Comparison of ENCODE assay signal across 24 mouse cellular contexts in genomic region chr6:134801483-134801882, GRCm38 (mm10). TPM values are rescaled to one million over a fixed set of nuclear protein-coding genes. Genes with fewer than 3 reads are reported as not detected.
A peak's percentile ranks its signal among the peaks of the same experiment; 100 is the strongest.
DNase-seq lines count a peak whose midpoint lies in the region; ATAC-seq and TF ChIP-seq lines count a peak whose summit lies in the region.
"Had no signal": no experiment of that assay in that cellular context is flagged by ENCODE, and none has a peak within 500 bp of the region (broad histone marks: within the 10 kb centered on the region; RNA-seq: fewer than 3 reads in every experiment).

No protein-coding gene starts in this region.

- H3K4me1 ChIP-seq in kidney, embryonic 15.5 days: no peaks in the 10 kb centered on the region
- no peaks in the 10 kb centered on the region for H3K4me1 ChIP-seq in lung, embryonic 14.5 days (ENCODE audit: insufficient read depth)
- peaks cover 6% of the 10 kb centered on the region for H3K4me1 ChIP-seq in lung, adult 2 months (ENCODE audit: control insufficient read depth, insufficient read depth, low read length)
- 0 out of 2 replicates have a peak, but pooled peaks cover 2% of the 10 kb centered on the region for H3K4me1 ChIP-seq in stomach, embryonic 16.5 days (ENCODE audit: control insufficient read depth, insufficient read depth, low read length)
- no peaks in the 10 kb centered on the region for H3K4me1 ChIP-seq in stomach, postnatal 0 days (replicated peaks; ENCODE audit: control insufficient read depth, insufficient read depth)
- H3K4me1 ChIP-seq in embryonic facial prominence, embryonic 10.5 days: peaks cover 8% of the 10 kb centered on the region; the same call in 1 of the 2 replicates
- H3K4me1 ChIP-seq: embryonic facial prominence, embryonic 15.5 days; heart, embryonic 13.5 days; hindbrain, embryonic 12.5 days had no signal

- H3K9me3 ChIP-seq in kidney, embryonic 15.5 days (replicated peaks): no peaks in the 10 kb centered on the region
- no peaks in the 10 kb centered on the region for H3K9me3 ChIP-seq in lung, embryonic 14.5 days (ENCODE audit: low read depth, low read length)
- no peaks in the 10 kb centered on the region for H3K9me3 ChIP-seq in stomach, embryonic 16.5 days (replicated peaks; ENCODE audit: control insufficient read depth, low read length)
- H3K9me3 ChIP-seq in stomach, postnatal 0 days (ENCODE audit: control insufficient read depth, low read length): no peaks in the 10 kb centered on the region
- H3K9me3 ChIP-seq in embryonic facial prominence, embryonic 10.5 days: no peaks in the 10 kb centered on the region
- H3K9me3 ChIP-seq: embryonic facial prominence, embryonic 15.5 days; forebrain, embryonic 10.5 days; heart, embryonic 13.5 days; hindbrain, embryonic 12.5 days had no signal

- TF ChIP-seq POLR2A in lung, adult 2 months (IDR thresholded peaks at IDR 0.05; ENCODE audit: borderline replicate concordance, extremely low read depth, low read depth, low read length): no peak

- no peaks in the 10 kb centered on the region for H3K27me3 ChIP-seq in kidney, embryonic 15.5 days
- H3K27me3 ChIP-seq in lung, embryonic 14.5 days (ENCODE audit: insufficient read depth, low read length): no peaks in the 10 kb centered on the region
- no peaks in the 10 kb centered on the region for H3K27me3 ChIP-seq in stomach, embryonic 16.5 days (ENCODE audit: control insufficient read depth, insufficient read depth, low read length)
- H3K27me3 ChIP-seq in stomach, postnatal 0 days (ENCODE audit: control insufficient read depth, insufficient read depth, low read length): no peaks in the 10 kb centered on the region
- no peaks in the 10 kb centered on the region for H3K27me3 ChIP-seq in embryonic facial prominence, embryonic 10.5 days (replicated peaks; ENCODE audit: low read depth, poor library complexity, severe bottlenecking)
- H3K27me3 ChIP-seq: CH12.LX; embryonic facial prominence, embryonic 15.5 days; heart, embryonic 13.5 days; hindbrain, embryonic 12.5 days had no signal

- no peak overlapping the region for H3K4me2 ChIP-seq in kidney, embryonic 15.5 days
- H3K4me2 ChIP-seq in lung, embryonic 14.5 days: no peak overlapping the region
- no peak overlapping the region for H3K4me2 ChIP-seq in stomach, embryonic 16.5 days (ENCODE audit: low read depth, low read length)
- H3K4me2 ChIP-seq in stomach, postnatal 0 days (replicated peaks; ENCODE audit: low read depth): no peak overlapping the region
- H3K4me2 ChIP-seq: embryonic facial prominence, embryonic 15.5 days; heart, embryonic 13.5 days; hindbrain, embryonic 12.5 days had no signal

- no peaks in the 10 kb centered on the region for H3K36me3 ChIP-seq in kidney, embryonic 15.5 days
- no peaks in the 10 kb centered on the region for H3K36me3 ChIP-seq in lung, embryonic 14.5 days (ENCODE audit: insufficient read depth)
- H3K36me3 ChIP-seq in stomach, embryonic 16.5 days (ENCODE audit: control insufficient read depth, insufficient read depth, low read length): no peaks in the 10 kb centered on the region
- no peaks in the 10 kb centered on the region for H3K36me3 ChIP-seq in stomach, postnatal 0 days (ENCODE audit: control insufficient read depth, insufficient read depth, low read length)
- H3K36me3 ChIP-seq in embryonic facial prominence, embryonic 10.5 days (replicated peaks): no peaks in the 10 kb centered on the region
- H3K36me3 ChIP-seq: embryonic facial prominence, embryonic 15.5 days; forebrain, embryonic 10.5 days; heart, embryonic 13.5 days; hindbrain, embryonic 12.5 days had no signal

- peak overlapping the region; percentile 48; the same call in 1 of the 2 replicates for H3K27ac ChIP-seq in kidney, embryonic 15.5 days
- H3K27ac ChIP-seq in lung, embryonic 14.5 days (ENCODE audit: low read depth): peak overlapping the region; percentile 66; the same call in 1 of the 2 replicates
- H3K27ac ChIP-seq in stomach, embryonic 16.5 days (ENCODE audit: low read length): peak overlapping the region; percentile 57; the same call in 1 of the 2 replicates
- H3K27ac ChIP-seq in stomach, postnatal 0 days (replicated peaks): no peak overlapping the region; the same call in 1 of the 2 replicates
- H3K27ac ChIP-seq in embryonic facial prominence, embryonic 10.5 days (replicated peaks): no peak overlapping the region
- H3K27ac ChIP-seq: embryonic facial prominence, embryonic 15.5 days; forebrain, embryonic 10.5 days; gastrocnemius, adult 2 months; heart, embryonic 13.5 days; hindbrain, embryonic 12.5 days had no signal

- TF ChIP-seq EP300 in stomach, postnatal 0 days (optimal IDR thresholded peaks at IDR 0.05): no peak

- 37% methylated on average over 1 of the region's 1 CpGs for WGBS in kidney, embryonic 15.5 days
- WGBS in lung, embryonic 14.5 days: 35% methylated on average over 1 of the region's 1 CpGs
- WGBS in lung, adult 2 months: 61% methylated on average over 1 of the region's 1 CpGs
- 46% methylated on average over 1 of the region's 1 CpGs for WGBS in stomach, embryonic 16.5 days
- 32% methylated on average over 1 of the region's 1 CpGs for WGBS in stomach, postnatal 0 days
- 68% methylated on average over 1 of the region's 1 CpGs for WGBS in embryonic facial prominence, embryonic 10.5 days

- no peak overlapping the region for H3K4me3 ChIP-seq in kidney, embryonic 15.5 days (replicated peaks)
- no peak overlapping the region for H3K4me3 ChIP-seq in lung, embryonic 14.5 days (ENCODE audit: low read depth, low read length)
- H3K4me3 ChIP-seq in lung, adult 2 months (replicated peaks; ENCODE audit: extremely low read depth, low read depth, low read length): no peak overlapping the region
- no peak overlapping the region for H3K4me3 ChIP-seq in stomach, embryonic 16.5 days (replicated peaks; ENCODE audit: low read length)
- no peak overlapping the region for H3K4me3 ChIP-seq in stomach, postnatal 0 days (ENCODE audit: low read depth, low read length)
- H3K4me3 ChIP-seq in embryonic facial prominence, embryonic 10.5 days: no peak overlapping the region
- H3K4me3 ChIP-seq: embryonic facial prominence, embryonic 15.5 days; erythroblast, embryonic 14.5 days; forebrain, embryonic 10.5 days; gastrocnemius, adult 2 months; heart, embryonic 13.5 days; hindbrain, embryonic 12.5 days had no signal

- no peak for DNase-seq in kidney, adult 9 months
- no peak for DNase-seq in lung, embryonic 14.5 days
- no peak for DNase-seq in lung, adult 2 months
- no peak for DNase-seq in stomach, postnatal 0 days (ENCODE audit: low spot score)
- peak; percentile 84 for DNase-seq in retina, postnatal 1 day
- no peak for DNase-seq in embryonic facial prominence, embryonic 10.5 days (ENCODE audit: low spot score)
- DNase-seq: adrenal gland, adult 2 months; adrenal gland, postnatal 25 days; cerebellum, adult 11 months; cerebellum, adult 9-10 months; cerebellum, postnatal 25 days; gastrocnemius, adult 2 months; gastrocnemius, postnatal 25 days; heart, postnatal 4 days had no signal

- no peak for TF ChIP-seq CTCF in lung, embryonic 14.5 days (IDR thresholded peaks at IDR 0.05; ENCODE audit: low read depth)
- TF ChIP-seq CTCF in lung, adult 2 months (IDR thresholded peaks at IDR 0.05; ENCODE audit: insufficient read depth, low read length): no peak
- no peak for TF ChIP-seq CTCF in stomach, postnatal 0 days (IDR thresholded peaks at IDR 0.05; ENCODE audit: low read depth)

- H3K9ac ChIP-seq in kidney, embryonic 15.5 days: no peak overlapping the region
- H3K9ac ChIP-seq in lung, embryonic 14.5 days: no peak overlapping the region
- H3K9ac ChIP-seq in stomach, embryonic 16.5 days (ENCODE audit: low read length): no peak overlapping the region
- H3K9ac ChIP-seq in stomach, postnatal 0 days (ENCODE audit: low read length): no peak overlapping the region
- H3K9ac ChIP-seq: embryonic facial prominence, embryonic 15.5 days; heart, embryonic 13.5 days; hindbrain, embryonic 12.5 days had no signal

- ATAC-seq in kidney, embryonic 15.5 days (replicated peaks; ENCODE audit: low FRiP score): no peak
- no peak for ATAC-seq in lung, embryonic 14.5 days (ENCODE audit: insufficient read depth)
- ATAC-seq in stomach, embryonic 16.5 days (ENCODE audit: insufficient read depth, low FRiP score): no peak
- ATAC-seq in stomach, postnatal 0 days (ENCODE audit: low FRiP score, low TSS enrichment): no peak
- ATAC-seq: forebrain, embryonic 14.5 days; hindbrain, embryonic 16.5 days had no signal

RNA-seq across cellular contexts. Expression of gene Dusp16, which starts 9.1 kb away (rescaled TPM):
- 11.0 and 11.8 TPM in 2 replicates for polyA plus RNA-seq in kidney, embryonic 15.5 days (2015; fragmentation: Nextera tagmentation; extraction: Ambion mirVana)
- polyA plus RNA-seq in lung, embryonic 14.5 days (2014; fragmentation: Nextera tagmentation; extraction: Ambion mirVana): 12.7 and 12.9 TPM in 2 replicates
- 19.5 and 21.1 TPM in 2 replicates for polyA plus RNA-seq in lung, adult 2 months (2012; rRNA removed)
- 18.5 and 19.2 TPM in 2 replicates for polyA plus RNA-seq in stomach, embryonic 16.5 days (2015; fragmentation: Nextera tagmentation; extraction: Ambion mirVana)
- 8.6 and 10.6 TPM in 2 replicates for polyA plus RNA-seq in stomach, postnatal 0 days (2015; fragmentation: Nextera tagmentation; extraction: Ambion mirVana)
- polyA plus RNA-seq in embryonic facial prominence, embryonic 10.5 days (2016; fragmentation: Nextera tagmentation; extraction: Ambion mirVana): 11.9 TPM in 2 replicates

RNA-seq across cellular contexts. Expression of gene Crebl2, which starts 28.5 kb away (rescaled TPM):
- 2.3 and 3.1 TPM in 2 replicates for polyA plus RNA-seq in kidney, embryonic 15.5 days (2015; fragmentation: Nextera tagmentation; extraction: Ambion mirVana)
- 1.3 and 1.4 TPM in 2 replicates for polyA plus RNA-seq in lung, embryonic 14.5 days (2014; fragmentation: Nextera tagmentation; extraction: Ambion mirVana)
- polyA plus RNA-seq in lung, adult 2 months (2012; rRNA removed): 15.9 and 25.1 TPM in 2 replicates
- polyA plus RNA-seq in stomach, embryonic 16.5 days (2015; fragmentation: Nextera tagmentation; extraction: Ambion mirVana): 3.3 and 3.9 TPM in 2 replicates
- polyA plus RNA-seq in stomach, postnatal 0 days (2015; fragmentation: Nextera tagmentation; extraction: Ambion mirVana): 4.3 and 4.7 TPM in 2 replicates
- 1.2 TPM in 2 replicates for polyA plus RNA-seq in embryonic facial prominence, embryonic 10.5 days (2016; fragmentation: Nextera tagmentation; extraction: Ambion mirVana)

Comparison
In these comparisons a context has a peak if more than half of its experiments do, and no peak if none do; other contexts are left out.
1. H3K27ac ChIP-seq: peak in kidney, embryonic 15.5 days (single experiment), lung, embryonic 14.5 days (single experiment) and stomach, embryonic 16.5 days (single experiment); none in stomach, postnatal 0 days (single experiment) and embryonic facial prominence, embryonic 10.5 days (single experiment).